Mouse (Mus musculus) myocyte (in vitro differentiated cells): ENCODE data around the gene Gm6657.

Experiments
- E2F4 ChIP-seq: IDR thresholded peaks from one replicate; pipeline ENCODE4 v1.6.1; 2011; ENCODE audit warnings: mild to moderate bottlenecking, control low read depth, moderate library complexity; ENCODE audit not compliant: insufficient read depth
- MAX ChIP-seq: IDR thresholded peaks from one replicate; pipeline ENCODE4 v1.6.1; 2011; ENCODE audit warnings: low read depth, mild to moderate bottlenecking, control low read depth
- MYOG ChIP-seq, 3 experiments: IDR thresholded peaks; one replicate each; pipeline ENCODE4 v1.6.1; 2011; ENCODE audit warnings: control low read depth in 2 of 3, low read depth in 2 of 3, mild to moderate bottlenecking in 2 of 3; ENCODE audit not compliant: insufficient read length in 2 of 3, control insufficient read depth in 1 of 3, insufficient read depth in 1 of 3
- POLR2A ChIP-seq: IDR thresholded peaks from one replicate; pipeline ENCODE4 v1.6.1; 2011; ENCODE audit warnings: low read depth, mild to moderate bottlenecking, control low read depth, moderate library complexity; ENCODE audit not compliant: insufficient read length
- REST ChIP-seq: IDR thresholded peaks from one replicate; pipeline ENCODE4 v1.6.1; 2011; ENCODE audit warnings: mild to moderate bottlenecking, control low read depth, moderate library complexity; ENCODE audit not compliant: insufficient read depth, insufficient read length
- TCF12 ChIP-seq: IDR thresholded peaks from one replicate; pipeline ENCODE4 v1.6.1; 2011; ENCODE audit warnings: mild to moderate bottlenecking, control low read depth; ENCODE audit not compliant: poor library complexity, insufficient read depth, severe bottlenecking
- USF1 ChIP-seq: IDR thresholded peaks from one replicate; pipeline ENCODE4 v1.6.1; 2011; ENCODE audit warnings: low read depth, mild to moderate bottlenecking, control low read depth, moderate library complexity

DNA sequence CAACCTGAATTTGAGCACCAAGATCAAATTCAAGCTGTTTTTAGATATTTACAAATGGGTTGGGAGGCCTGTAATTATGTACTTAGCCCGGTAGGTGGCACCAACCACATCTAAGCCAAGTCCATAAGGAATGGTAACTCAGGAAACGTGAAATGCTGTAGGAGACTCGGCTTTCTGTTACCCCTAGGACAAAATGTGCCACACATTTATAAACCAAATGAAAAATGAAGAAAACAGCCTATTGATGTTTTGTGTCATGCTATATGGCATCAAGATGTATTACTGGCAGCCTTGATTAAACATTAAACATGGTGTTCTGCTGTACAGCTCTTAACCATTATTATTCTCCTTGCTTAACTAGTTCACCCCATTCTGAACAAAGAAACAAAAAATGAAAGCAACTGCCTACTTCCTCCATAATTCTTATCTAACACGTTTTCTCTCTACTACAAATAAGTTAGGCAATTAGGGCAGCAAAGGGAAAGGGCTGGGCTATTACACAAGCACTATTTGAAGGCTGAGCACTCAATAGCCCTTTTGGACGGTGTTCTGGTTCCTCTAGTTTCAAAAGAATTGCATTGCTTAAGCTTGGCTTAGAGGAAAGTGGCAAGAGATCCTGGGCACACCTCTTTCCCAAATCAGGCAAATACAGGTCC is 12.0 kb downstream of the Gm6657 start:
- no peak for TF ChIP-seq POLR2A
- no peak for TF ChIP-seq USF1
- TF ChIP-seq E2F4 = no peak
- TF ChIP-seq TCF12 = no peak
- TF ChIP-seq REST = no peak
- TF ChIP-seq MYOG (IDR thresholded peaks at IDR 0.05; ENCODE audit: control insufficient read depth in 1 of 3, insufficient read depth in 1 of 3, insufficient read length in 2 of 3, low read depth in 2 of 3) = no peak
- TF ChIP-seq MAX = no peak
